Mouse (Mus musculus): ENCODE data around the gene Adam10. TPM values are rescaled to one million over a fixed set of nuclear protein-coding genes. Genes with fewer than 3 reads are reported as not detected.

Adam10 gene
- 10 to 100 TPM; 37.4 to 42.9 TPM for total RNA-seq (2021)
- long read RNA-seq, experiment 1, full-length matches to known transcripts, result 6 of 9 reads
- long read RNA-seq, experiment 1, partial matches to known transcripts, result 2 of 9 reads
- long read RNA-seq, experiment 1, other reads (novel, unspliced or antisense), result 1 of 9 reads
- long read RNA-seq, experiment 2, full-length matches to known transcripts, result 4 of 10 reads
- long read RNA-seq, experiment 2, partial matches to known transcripts, result 2 of 10 reads
- long read RNA-seq, experiment 2, other reads (novel, unspliced or antisense), result 4 of 10 reads

DNA sequence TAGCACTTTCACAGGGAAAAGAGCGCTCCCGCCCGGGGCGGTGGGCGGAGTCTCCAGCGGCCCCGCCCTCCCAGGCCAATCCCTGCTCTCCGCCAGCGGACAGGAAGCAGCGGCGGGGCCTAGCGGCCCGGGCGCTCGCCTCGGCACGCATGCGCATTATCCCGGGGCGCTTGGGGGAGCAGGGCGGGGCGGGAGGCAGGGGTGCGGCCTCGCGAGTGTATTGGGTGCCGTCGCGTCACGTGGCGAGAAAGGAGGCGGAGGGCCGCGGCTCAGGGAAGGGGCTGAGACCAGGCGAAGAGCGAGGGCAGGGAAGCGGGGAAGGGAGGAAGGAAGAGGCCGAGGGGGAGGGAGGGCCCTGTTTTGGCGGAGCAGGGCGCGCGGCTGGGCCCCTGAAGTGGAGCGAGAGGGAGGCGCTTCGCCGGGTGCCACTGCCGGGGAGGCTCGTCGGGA is at the start of gene Adam10:
TSS of gene Adam10 (plus strand) at position 316 of the 450 bp plus-strand sequence.
- DNase-seq (ENCODE audit: low spot score in 2 of 2), result peak; percentile 98 to 99

DNA sequence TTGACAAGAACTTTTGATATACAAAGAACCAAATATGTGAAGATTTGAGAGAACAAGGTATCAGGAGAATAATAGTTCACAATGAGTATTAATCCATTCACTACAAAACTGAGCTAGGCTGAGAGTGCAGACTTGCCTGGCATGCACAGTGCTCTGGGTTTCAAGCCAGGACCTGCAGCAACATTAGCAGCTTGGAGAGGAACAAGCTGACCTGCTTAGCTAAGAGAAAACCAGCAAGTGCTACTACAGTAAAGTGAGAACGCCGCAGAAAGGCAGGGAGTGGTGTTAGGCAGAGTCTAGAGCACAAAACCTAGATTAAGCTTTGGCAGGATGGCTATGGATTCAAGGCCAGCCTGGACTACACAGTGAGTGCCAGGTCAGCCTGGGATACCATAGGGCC is 49.1 kb upstream of the Adam10 start:
- no peak for DNase-seq (ENCODE audit: low spot score in 2 of 2)

DNA sequence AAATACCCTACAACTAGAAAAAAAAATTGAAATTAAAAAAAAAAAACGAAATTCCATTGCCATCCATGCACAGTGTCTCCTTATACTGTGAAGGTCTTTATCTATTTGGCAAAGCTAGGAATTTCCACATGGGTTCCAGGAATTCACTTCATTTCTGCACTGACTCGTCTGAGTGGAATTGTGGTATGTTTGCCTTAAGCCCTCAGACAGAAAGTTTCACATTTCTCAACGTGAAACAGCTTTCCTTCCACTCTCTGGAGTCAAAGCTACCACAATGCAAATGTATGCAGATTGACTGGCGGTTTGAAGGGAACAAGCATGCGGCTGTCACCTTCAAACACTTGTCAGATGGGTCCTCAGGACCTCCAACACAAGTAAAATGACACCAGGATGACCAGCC is 47.1 kb upstream of the Adam10 start:
- DNase-seq (ENCODE audit: low spot score in 2 of 2), result no peak

GRCm38 (mm10) chr9:70636748-70637147 is 42.0 kb upstream of the Adam10 start:
- DNase-seq (ENCODE audit: low spot score in 2 of 2), result no peak

DNA sequence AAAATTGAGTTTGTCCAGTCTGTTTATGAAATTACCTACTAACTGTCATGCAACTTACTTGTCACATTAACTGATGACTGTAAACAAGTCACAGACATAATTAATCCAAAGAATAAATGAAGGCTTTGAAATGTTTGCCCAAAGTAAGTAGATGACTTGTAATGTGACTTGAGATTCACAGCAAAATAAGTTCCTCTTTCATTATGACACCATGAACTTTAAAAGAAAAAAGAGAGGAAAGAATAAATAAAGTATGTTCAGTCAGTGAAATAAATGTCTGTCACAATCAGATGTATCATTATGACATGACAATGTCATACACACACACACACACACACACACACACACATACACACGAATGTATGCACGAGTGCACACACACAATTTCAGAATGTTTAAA is 28.5 kb upstream of the Adam10 start:
- no peak for DNase-seq (ENCODE audit: low spot score in 2 of 2)

DNA sequence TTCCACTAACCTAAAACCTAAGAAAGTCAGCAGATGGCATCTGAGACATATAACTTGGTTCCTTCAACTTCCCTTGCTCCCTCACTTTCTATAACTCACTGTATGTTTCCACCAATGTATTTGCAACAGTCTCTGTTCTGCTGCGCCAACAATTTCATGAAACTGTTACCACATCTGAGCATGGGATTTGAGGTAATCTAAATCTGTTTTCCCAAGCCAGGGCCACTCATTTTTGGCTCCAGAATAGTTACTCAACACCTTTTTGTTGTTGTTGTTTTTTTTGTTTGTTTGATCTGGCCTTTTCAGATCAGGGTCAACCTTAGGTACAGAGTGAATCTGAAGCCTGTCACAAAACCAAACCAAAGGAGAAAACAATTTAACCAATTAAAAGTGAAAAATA is 27.8 kb upstream of the Adam10 start:
- DNase-seq (ENCODE audit: low spot score in 2 of 2), result no peak

DNA sequence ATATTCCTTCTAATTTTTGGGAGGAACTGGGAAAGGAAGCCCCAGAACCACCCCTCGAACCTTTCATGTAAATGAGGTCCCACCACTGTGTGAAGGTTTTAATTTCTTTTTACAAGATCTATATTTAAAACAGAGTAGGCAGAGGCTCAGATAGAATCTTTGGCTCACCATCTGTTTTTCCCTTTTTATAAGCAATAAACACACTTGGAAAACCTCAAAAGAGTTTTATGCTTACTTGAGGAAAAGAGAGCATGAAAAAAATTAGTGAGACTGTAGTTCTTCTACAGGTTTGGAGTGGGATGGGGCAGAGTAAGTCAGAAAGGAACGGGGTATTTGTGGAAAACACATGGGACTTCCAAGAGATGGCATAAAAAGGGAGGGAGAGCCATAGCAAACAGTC is 26.6 kb upstream of the Adam10 start:
- DNase-seq (ENCODE audit: low spot score in 2 of 2), result no peak

- no peak for DNase-seq (ENCODE audit: low spot score in 2 of 2)
Observed at GRCm38 (mm10) chr9:70653875-70654274, 24.9 kb upstream of the Adam10 start.

DNA sequence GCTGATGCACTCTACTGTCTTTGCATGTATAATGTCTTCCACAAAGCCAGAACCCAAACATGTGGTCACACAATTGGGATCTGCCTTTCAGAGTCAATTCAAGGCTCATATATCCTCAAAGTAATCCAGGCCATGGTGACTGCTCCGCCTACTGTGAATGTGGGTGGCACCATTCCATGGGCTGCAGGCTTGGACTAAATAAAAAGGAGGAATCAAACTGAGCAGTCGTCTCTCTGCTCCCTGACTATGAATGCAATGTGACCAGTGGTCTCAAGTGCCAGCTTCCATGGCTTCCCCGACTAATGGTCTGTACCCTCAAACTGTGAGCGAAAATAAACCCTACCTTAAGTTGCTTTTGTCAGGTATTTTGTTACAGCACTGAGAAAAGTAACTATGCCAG is 24.3 kb upstream of the Adam10 start:
- DNase-seq (ENCODE audit: low spot score in 2 of 2), result no peak

DNA sequence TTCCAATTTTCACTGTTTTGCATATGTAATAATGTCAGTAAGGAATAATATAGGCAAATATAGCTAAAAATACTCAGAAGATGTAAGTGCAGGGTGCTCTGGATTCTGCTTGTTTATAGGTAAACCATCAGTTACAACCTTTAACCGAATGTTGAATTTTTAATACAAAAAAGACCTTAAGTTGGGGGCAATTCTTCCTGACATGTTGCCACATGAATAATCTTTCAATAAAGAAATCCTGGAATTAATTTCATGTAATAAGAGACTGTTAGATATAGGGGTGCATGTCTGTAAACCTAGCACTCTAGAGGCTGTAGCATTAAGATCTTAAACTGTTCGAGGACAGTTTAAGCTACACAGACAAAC is 23.1 kb upstream of the Adam10 start:
- no peak for DNase-seq (ENCODE audit: low spot score in 2 of 2)

DNA sequence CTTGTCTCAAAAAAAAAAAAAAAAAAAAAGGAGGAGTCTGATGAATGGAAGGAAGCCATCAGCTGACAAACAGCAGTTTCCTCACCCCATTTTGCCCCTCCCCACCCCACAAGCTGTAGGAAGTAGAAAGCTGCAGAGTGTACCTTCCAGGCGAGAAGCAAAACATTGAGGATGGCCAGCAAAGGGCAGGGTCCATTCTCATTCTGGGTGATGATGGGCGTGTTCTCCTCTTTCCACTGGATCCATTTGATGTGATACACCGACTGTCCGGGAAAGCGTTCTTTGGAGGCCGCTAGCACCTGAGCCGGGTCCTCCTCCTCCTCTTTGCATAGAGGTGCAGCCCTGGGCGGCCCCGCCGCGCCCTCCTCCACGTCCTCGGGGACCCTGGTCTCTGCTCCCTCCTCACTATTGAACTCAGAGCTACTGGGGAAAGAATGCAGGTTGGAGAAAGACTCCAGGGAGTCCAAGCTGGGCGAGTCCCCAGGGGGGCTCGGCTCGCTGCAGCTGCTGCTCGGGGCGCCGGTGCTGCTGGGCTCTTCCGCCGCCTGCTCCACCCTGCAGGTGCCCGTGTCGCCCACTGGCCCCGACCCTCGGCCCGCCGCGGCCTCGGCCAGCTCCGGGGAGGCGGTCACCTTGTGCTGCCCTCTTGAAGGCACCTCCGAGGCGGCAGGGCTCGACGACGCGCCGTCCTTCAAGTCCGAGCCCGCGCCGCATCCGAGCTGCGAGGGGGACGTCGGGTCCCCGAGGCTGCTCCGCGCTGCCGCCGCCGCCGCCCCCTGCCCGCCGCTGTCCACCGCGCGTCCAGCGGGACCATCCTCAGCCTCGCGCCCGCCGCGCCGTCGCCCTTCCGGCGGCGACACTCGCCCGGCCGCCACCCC is 22.4 kb upstream of the Adam10 start, which contains the start of gene Gm10642:
TSS of gene Gm10642 (plus strand) at position 122 of the 878 bp plus-strand sequence.
- DNase-seq (ENCODE audit: low spot score in 2 of 2), result peak; percentile 44 to 51

- DNase-seq (ENCODE audit: low spot score in 2 of 2), result peak; percentile 98 to 99
Observed at GRCm38 (mm10) chr9:70657013-70657967, 21.5 kb upstream of the Adam10 start, which contains the start of gene Mindy2. Mindy2 (minus strand) TSS chr9:70657174.

- DNase-seq (ENCODE audit: low spot score in 2 of 2), result no peak
Observed at GRCm38 (mm10) chr9:70658266-70658665, 20.5 kb upstream of the Adam10 start.

- no peak for DNase-seq (ENCODE audit: low spot score in 2 of 2)
Observed at GRCm38 (mm10) chr9:70664847-70665246, 13.9 kb upstream of the Adam10 start.

DNA sequence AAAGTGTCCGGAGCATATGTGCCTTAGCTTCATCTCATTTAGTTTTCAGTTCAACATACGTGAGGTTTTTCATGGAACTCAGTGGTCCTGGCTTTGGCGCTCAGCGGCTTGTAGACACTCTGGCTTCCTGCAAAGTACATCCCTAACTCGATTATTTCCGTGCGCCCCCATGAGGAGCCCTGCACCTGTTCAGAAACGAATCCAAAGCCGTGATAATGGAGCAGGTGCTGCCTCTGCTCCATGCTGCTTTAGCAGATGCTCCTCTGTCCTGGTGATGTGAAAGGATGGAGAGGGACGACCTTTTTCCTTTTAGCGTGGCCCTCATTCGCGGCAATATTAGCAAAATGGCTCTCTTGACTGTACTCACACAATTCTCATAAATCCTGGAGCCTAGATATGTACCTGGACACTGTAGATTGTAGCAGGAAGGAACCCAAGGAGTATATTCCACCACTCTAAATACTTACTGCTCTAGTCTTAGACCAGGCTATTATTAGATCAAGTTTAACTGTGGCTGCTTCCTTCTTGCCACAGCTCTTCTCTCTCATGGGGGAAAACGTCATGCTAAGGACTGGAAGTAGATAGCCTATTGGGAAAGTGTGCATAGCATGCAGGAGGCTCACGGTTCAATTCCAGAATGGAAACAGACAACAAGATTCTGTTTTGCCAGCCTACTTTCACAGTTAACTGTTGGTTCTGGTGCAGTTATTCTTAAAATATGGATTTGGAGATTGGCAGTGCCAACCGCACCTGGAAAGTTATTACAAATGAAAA is 13.2 kb upstream of the Adam10 start:
- DNase-seq (ENCODE audit: low spot score in 2 of 2), result no peak

DNA sequence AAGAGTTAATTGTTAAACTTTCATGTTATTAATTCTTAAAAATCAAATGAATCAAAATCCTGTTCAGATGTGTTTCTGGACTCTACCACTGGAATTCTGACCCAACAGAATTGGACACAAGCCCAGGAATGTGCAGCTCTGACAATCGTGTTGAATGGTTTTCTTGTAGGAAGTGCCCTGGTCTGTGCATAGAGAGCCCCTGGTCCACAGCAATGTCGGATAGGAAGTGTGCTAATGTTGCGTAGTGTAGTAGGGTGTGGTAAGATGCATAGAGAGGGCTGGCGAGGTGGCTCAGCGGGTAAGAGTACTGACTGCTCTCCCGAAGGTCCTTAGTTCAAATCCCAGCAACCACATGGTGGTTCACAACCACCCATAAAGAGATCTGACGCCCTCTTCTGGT is 12.0 kb upstream of the Adam10 start:
- DNase-seq (ENCODE audit: low spot score in 2 of 2), result no peak

DNA sequence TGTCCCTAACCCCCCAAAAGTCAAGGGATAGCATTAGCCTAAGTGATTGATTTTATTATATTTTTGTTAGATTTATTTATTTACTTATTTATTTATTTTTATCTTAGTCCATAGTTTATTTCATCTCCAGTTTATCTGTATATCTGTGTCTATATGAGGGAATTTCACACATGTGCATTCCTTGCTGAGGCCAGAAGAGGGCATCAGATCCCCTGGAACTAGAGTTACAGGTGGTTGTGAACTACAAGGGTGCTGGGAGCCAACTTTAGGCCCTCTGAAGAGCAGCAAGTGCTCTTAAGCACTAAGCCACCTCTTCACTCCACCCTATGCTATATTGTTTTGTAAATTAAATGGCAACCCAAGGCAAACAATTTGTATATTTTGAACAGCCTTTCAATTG is 10.7 kb upstream of the Adam10 start:
- DNase-seq (ENCODE audit: low spot score in 2 of 2), result no peak

DNA sequence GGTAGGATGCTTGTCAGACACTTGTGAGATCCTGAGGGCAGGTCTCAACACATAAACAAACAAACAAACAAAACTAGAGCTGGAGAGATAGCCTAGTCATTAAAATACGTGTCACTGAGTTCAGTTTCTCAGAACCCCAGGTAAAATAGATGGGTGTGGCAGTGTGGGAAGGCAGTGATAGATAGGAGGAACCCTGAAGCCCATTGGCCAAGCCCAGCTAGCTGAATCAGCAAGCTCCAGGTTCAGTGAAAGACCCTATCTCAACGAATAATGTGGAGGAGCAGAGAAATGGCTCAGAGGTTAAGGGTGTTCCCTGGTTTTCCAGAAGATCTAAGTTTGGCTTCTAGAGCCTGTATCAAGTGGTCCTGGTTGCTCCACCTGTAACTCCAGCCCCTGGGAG is 9.6 kb upstream of the Adam10 start:
- no peak for DNase-seq (ENCODE audit: low spot score in 2 of 2)

GRCm38 (mm10) chr9:70670381-70670780 is 8.4 kb upstream of the Adam10 start:
- no peak for DNase-seq (ENCODE audit: low spot score in 2 of 2)

- DNase-seq (ENCODE audit: low spot score in 2 of 2), result no peak
Observed at GRCm38 (mm10) chr9:70671278-70671677, 7.5 kb upstream of the Adam10 start.
